Mouse (Mus musculus) C2C12 (cell line): Measurements from ENCODE around the gene Kcnma1. TPM values are rescaled to one million over a fixed set of nuclear protein-coding genes. Genes with fewer than 3 reads are reported as not detected.

ENCODE experiments used
- H3K27me3 ChIP-seq: one replicate; pipeline ENCODE4 v1.6.1; 2011; ENCODE audit not compliant: control insufficient read depth, insufficient read depth, insufficient read length
- H3K36me3 ChIP-seq: one replicate; pipeline ENCODE4 v1.6.1; 2011; ENCODE audit not compliant: control insufficient read depth, insufficient read depth
- H3K4me3 ChIP-seq: one replicate; pipeline ENCODE4 v1.5.1; 2011; ENCODE audit warnings: mild to moderate bottlenecking, control low read depth; ENCODE audit not compliant: poor library complexity, insufficient read depth, severe bottlenecking
- H3K79me2 ChIP-seq: one replicate; pipeline ENCODE4 v1.6.1; 2011; ENCODE audit not compliant: control insufficient read depth, insufficient read depth
- H3K79me3 ChIP-seq: one replicate; pipeline ENCODE4 v1.6.1; 2011; ENCODE audit warnings: low read depth, control low read depth
- H3ac ChIP-seq: one replicate; pipeline ENCODE3; 2011; ENCODE audit warnings: low read depth; ENCODE audit not compliant: control insufficient read depth, insufficient read length
- CEBPB ChIP-seq: IDR thresholded peaks from one replicate; pipeline ENCODE4 v1.6.1; 2011; ENCODE audit warnings: low read depth, mild to moderate bottlenecking, control low read depth, moderate library complexity
- CTCF ChIP-seq: IDR thresholded peaks from one replicate; pipeline ENCODE4 v1.5.1; 2011; ENCODE audit not compliant: control insufficient read depth, insufficient read depth, insufficient read length
- FOSL1 ChIP-seq: IDR thresholded peaks from one replicate; pipeline ENCODE4 v1.8.0; 2011; ENCODE audit warnings: mild to moderate bottlenecking, low read length; ENCODE audit not compliant: poor library complexity, insufficient read depth, severe bottlenecking
- MAX ChIP-seq: IDR thresholded peaks from one replicate; pipeline ENCODE4 v1.6.1; 2011; ENCODE audit warnings: mild to moderate bottlenecking, control low read depth
- MYOD1 ChIP-seq: IDR thresholded peaks from one replicate; pipeline ENCODE4 v1.6.1; 2011; ENCODE audit warnings: low read depth; ENCODE audit not compliant: control insufficient read depth, insufficient read length
- MYOG ChIP-seq: IDR thresholded peaks from one replicate; pipeline ENCODE4 v1.6.1; 2011; ENCODE audit not compliant: control insufficient read depth, insufficient read length; ENCODE audit errors: extremely low read depth
- USF1 ChIP-seq: IDR thresholded peaks from one replicate; pipeline ENCODE4 v1.6.1; 2011; ENCODE audit warnings: low read depth, mild to moderate bottlenecking, control low read depth, moderate library complexity
- polyA plus RNA-seq: library from polyadenylated mRNA; unstranded; fragments of >200 nt; fragmentation: generic; extraction: Trizol; gene quantifications from one replicate; pipeline ENCODE4 v1.2.1, GENCODE M21; 2012; ENCODE audit warnings: missing spikeins

Kcnma1 gene
- polyA plus RNA-seq, 1 experiment: not detected

GRCm38 (mm10) chr14:23957270-23957669 lies 57.0 kb downstream of the Kcnma1 start:
- H3K4me3 ChIP-seq: no peak overlapping the region
- no peaks in the 10 kb centered on the region for H3K36me3 ChIP-seq
- no peak for TF ChIP-seq USF1
- no peak for TF ChIP-seq MYOD1
- H3K27me3 ChIP-seq: no peaks in the 10 kb centered on the region
- no peaks in the 10 kb centered on the region for H3K79me3 ChIP-seq
- H3ac ChIP-seq: no peak overlapping the region
- H3K79me2 ChIP-seq: no peaks in the 10 kb centered on the region

GRCm38 (mm10) chr14:23943876-23944275 lies 70.4 kb downstream of the Kcnma1 start:
- Histone ChIP-seq H3K27me3 (no peaks in the 10 kb centered on the region), H3K4me3 (no peak overlapping the region), H3K79me3 (no peaks in the 10 kb centered on the region), H3K79me2 (no peaks in the 10 kb centered on the region), H3K36me3 (no peaks in the 10 kb centered on the region), H3ac (no peak overlapping the region)
- TF ChIP-seq CEBPB (no peak), MYOG (no peak), USF1 (no peak), FOSL1 (no peak), MYOD1 (no peak), MAX (no peak), CTCF (no peak)

- Histone ChIP-seq H3K27me3 (no peaks in the 10 kb centered on the region), H3K79me3 (no peaks in the 10 kb centered on the region), H3K4me3 (no peak overlapping the region), H3K79me2 (no peaks in the 10 kb centered on the region), H3K36me3 (no peaks in the 10 kb centered on the region), H3ac (no peak overlapping the region)
- no peak for TF ChIP-seq USF1
- TF ChIP-seq CEBPB: no peak
- no peak for TF ChIP-seq FOSL1
- no peak for TF ChIP-seq MAX
- no peak for TF ChIP-seq MYOG
- peak; percentile 12 for TF ChIP-seq MYOD1
- no peak for TF ChIP-seq CTCF
Measured at GRCm38 (mm10) chr14:23943152-23943551, 71.1 kb downstream of the Kcnma1 start.

GRCm38 (mm10) chr14:23942103-23942502 lies 72.2 kb downstream of the Kcnma1 start:
- TF ChIP-seq USF1 (no peak), FOSL1 (no peak), MAX (no peak), MYOG (no peak), MYOD1 (no peak), CTCF (no peak), CEBPB (no peak)
- Histone ChIP-seq H3K79me3 (no peaks in the 10 kb centered on the region), H3ac (no peak overlapping the region), H3K27me3 (no peaks in the 10 kb centered on the region), H3K36me3 (no peaks in the 10 kb centered on the region), H3K4me3 (no peak overlapping the region), H3K79me2 (no peaks in the 10 kb centered on the region)

GRCm38 (mm10) chr14:23935016-23935415 lies 79.3 kb downstream of the Kcnma1 start:
- no peak for TF ChIP-seq FOSL1
- TF ChIP-seq CTCF: no peak
- no peak for TF ChIP-seq CEBPB
- TF ChIP-seq MYOD1: no peak
- no peak for TF ChIP-seq MAX
- TF ChIP-seq USF1: no peak
- no peak for TF ChIP-seq MYOG
- H3K4me3 ChIP-seq: no peak overlapping the region
- no peak overlapping the region for H3ac ChIP-seq
- H3K27me3 ChIP-seq: peaks cover 4% of the 10 kb centered on the region
- H3K36me3 ChIP-seq: no peaks in the 10 kb centered on the region
- no peaks in the 10 kb centered on the region for H3K79me3 ChIP-seq
- H3K79me2 ChIP-seq: no peaks in the 10 kb centered on the region

GRCm38 (mm10) chr14:23931671-23932071 lies 82.6 kb downstream of the Kcnma1 start:
- TF ChIP-seq MYOD1 (no peak), CTCF (no peak), CEBPB (no peak), FOSL1 (no peak), MAX (no peak), MYOG (no peak), USF1 (no peak)
- Histone ChIP-seq H3K79me2 (no peaks in the 10 kb centered on the region), H3ac (no peak overlapping the region), H3K79me3 (no peaks in the 10 kb centered on the region), H3K4me3 (no peak overlapping the region), H3K36me3 (no peaks in the 10 kb centered on the region), H3K27me3 (peaks cover 11% of the 10 kb centered on the region)
